Mouse (Mus musculus) small intestine, adult 2 months (tissue): ENCODE results near the gene Fah.

ENCODE experiments used
- CTCF ChIP-seq: fragments of 200-500 bp; IDR thresholded peaks from 2 replicates; pipeline ENCODE4 v1.5.1; 2012; ENCODE audit warnings: low read depth, mild to moderate bottlenecking, control low read depth, inconsistent platforms, low read length, moderate library complexity, mixed read lengths; ENCODE audit not compliant: insufficient replicate concordance, insufficient read length; ENCODE audit errors: extremely low read depth
- POLR2A ChIP-seq: fragments of 200-500 bp; IDR thresholded peaks from 2 replicates; pipeline ENCODE4 v1.6.1; 2012; ENCODE audit warnings: low read depth, mild to moderate bottlenecking, control low read depth, inconsistent platforms, low read length, moderate library complexity

DNA sequence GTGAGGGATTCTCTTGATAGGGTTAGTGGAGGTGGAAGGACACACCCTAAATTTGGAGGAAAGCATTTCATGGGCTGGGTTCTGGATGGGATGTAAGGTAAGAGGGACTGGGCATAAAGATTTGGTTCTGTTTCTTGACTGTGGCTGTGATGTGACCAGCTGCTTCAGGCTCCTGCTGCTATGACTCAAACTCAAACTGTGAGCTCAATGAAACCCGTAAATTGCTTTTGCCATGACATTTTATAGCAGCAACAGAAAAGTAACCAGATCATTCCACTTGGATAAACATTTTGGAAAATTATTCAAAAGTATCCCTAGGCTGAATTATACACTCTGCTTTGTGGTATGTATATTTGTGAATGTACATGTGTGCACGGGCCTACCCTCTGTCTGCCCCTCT is 15.9 kb downstream of the Fah start:
- TF ChIP-seq CTCF (no peak), POLR2A (no peak)
